Mouse (Mus musculus) heart, postnatal 14 days (tissue): ENCODE measurements at regions not wholly inside any gene's neighbourhood (a gene's known extent, or its start where the extent isn't known, plus 50 kb on each side); places are given as distances from the start of the nearest gene placed in this dataset.

ENCODE experiments used
- DNase-seq, 2 experiments: peaks; one replicate each; pipeline ENCODE4 v3.0.0; 2021 to 2022
- intact Hi-C: fragments of 180-260 bp; cut with DNase I; formaldehyde crosslinking; loops from one replicate; pipeline ENCODE4 v1.15.1; 2025

DNA sequence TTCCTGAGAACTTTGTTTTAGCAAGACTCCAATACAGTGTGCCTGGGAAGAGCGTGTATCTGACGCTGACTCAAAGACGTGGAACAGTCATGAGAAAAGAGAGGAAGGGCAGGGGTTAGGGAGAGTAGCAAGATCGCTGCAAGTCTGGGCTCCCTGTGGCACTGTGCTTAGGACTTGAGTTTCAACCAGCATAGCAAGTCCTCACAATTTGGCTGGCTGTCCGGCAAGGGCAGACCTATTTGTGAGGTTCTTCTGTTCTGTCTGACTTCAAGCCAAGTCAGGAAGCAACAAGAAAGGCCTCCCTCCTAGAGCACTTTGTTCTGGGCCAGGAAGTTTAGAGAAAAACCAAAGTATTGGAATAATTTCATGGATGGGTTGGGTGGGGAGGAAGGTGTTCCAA, 216.0 kb upstream of the Ppargc1a start:
- DNase-seq = no peak
- intact Hi-C loops = no loop called here

GRCm38 (mm10) chr5:51783099-51783498, 215.6 kb upstream of the Ppargc1a start:
- intact Hi-C loops = no loop called here

DNA sequence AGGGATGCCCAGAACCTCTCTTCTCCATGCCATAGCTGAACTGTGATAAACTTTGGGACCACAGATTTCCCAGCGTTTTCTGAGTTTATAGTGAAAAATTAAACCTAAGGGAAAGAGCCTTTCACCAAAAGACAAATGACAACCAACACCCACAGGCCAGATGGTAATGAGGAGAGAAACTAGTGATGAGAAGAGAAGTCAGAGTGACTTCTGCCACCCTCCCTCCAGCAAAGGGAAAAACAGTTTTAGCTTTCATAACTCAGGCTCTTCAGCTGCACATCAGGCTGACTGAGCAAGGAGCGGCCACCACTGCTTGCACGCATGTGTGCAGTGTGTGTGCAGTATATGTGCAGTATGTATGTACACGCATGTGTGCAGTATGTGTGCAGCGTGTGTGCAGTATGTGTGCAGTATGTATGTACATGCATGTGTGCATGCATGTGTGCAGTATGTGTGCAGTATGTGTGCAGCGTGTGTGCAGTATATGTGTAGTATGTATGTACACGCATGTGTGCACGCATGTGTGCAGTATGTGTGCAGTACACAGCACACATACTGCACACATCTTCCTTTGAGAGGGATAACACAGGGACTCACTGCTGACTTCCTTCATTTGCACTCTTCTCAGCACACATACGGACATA, 208.1 kb upstream of the Ppargc1a start:
- DNase-seq = no peak

More at GRCm38 (mm10) chr5:51783099-51783498, 215.6 kb upstream of the Ppargc1a start:
- no peak for DNase-seq

DNA sequence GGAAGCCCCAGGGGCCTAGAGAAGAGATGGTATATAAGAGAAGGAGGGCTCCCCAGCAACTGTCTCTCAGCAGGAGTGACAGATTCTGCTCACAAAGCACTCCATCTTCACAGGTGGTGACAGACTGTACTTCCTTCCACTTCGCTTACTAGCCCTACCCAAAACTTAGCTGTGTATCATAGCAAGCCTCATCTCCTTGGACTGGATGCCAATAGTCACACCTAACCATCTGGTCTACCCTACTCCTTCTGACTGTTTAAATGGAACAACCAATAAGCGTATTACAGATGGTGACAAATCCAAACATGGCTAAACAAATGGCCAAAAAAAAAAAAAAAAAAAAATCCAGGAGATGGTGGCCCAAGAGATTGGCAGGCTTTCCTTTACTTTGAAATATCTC, 204.1 kb upstream of the Ppargc1a start:
- no peak for DNase-seq
- intact Hi-C loops = no loop called here

More for the DNA sequence above, 208.1 kb upstream of the Ppargc1a start:
- intact Hi-C loops = no loop called here

DNA sequence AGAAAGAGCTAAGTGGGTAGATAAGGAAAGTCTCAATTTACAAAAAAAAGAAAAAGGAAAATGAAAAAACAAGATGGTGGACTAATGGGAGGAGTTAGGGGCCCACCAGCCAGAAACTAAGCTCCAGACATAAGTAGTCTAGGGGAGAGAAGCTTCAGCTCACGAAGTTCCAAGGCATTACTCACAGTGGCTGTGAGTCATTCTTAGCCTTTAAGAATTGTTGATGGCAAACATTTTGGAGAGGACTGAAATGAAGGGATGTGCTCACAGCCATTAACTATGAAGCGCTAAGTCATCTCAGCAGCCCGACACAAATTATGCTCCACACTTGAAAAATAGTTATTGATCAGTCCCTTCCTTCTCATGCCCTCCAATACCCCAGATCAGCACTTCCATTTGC, 198.6 kb upstream of the Ppargc1a start:
- intact Hi-C loops = no loop called here
- DNase-seq = no peak

DNA sequence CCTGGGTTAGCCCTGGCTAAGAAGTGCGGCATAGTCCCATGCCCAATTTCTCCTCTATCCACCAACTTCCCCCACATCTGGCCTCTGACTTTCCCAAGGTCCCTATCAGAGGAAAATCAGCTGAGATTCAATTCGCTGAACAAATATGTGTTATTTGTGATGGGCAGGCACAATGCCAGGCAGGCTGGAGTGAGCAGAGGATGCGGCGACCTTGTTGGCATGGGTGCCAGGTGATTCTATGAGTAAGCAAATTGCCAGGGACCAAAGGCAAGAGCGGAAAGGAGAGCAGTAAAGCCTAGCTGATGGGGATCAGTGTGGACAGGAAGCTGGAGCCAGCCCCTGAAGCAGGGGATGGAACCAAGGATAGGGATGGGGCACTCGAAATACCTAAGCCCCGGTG, 196.9 kb upstream of the Ppargc1a start:
- intact Hi-C loops = no loop called here
- DNase-seq = no peak

DNA sequence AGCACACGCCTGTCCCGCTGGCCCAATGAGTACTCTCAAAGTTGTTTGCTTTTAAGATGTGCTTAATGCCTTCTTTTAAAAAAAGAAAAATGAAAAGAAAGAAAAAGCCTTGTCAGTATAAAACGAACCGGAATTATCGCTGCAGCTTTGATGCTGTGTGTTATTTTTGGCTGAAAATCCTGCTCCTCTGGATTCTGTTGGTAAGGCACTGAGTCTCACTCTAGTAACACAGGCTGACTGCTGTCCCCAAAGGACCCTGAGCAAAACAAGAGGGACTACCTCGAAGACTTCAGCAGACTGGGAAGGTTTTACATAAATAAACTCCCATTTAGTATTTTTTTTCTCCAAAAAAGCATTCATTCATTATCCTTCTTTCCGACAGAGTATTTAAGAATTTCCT, 196.1 kb upstream of the Ppargc1a start:
- no peak for DNase-seq
- intact Hi-C loops = no loop called here

- intact Hi-C loops = no loop called here
These were observed 194.8 kb upstream of the Ppargc1a start for GRCm38 (mm10) chr5:51762352-51762751.

DNA sequence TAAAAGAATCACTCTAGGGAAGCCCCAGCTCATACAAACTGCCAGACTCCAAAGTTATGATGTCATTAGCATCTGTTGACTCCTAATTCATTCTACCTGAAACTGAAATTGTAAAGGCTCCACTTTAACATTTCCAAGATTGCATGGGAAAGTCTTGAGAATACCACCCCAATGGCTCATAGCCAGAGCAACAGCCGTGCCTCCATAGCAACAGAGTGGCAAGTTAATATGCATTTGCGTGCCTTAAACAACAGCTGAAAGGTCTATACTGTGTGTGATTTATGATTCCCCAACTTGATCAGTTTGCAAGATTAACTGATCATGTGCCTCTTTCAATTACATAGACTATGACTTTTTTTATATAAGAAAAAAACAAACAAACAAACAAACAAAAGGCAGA, 190.8 kb upstream of the Ppargc1a start:
- intact Hi-C loops = no loop called here
- DNase-seq = no peak

More at GRCm38 (mm10) chr5:51762352-51762751, 194.8 kb upstream of the Ppargc1a start:
- no peak for DNase-seq

- intact Hi-C loops = no loop called here
- DNase-seq = no peak
These were observed 190.3 kb upstream of the Ppargc1a start for GRCm38 (mm10) chr5:51757864-51758263.

GRCm38 (mm10) chr5:51752024-51752423, 184.5 kb upstream of the Ppargc1a start:
- DNase-seq = no peak
- intact Hi-C loops = no loop called here

DNA sequence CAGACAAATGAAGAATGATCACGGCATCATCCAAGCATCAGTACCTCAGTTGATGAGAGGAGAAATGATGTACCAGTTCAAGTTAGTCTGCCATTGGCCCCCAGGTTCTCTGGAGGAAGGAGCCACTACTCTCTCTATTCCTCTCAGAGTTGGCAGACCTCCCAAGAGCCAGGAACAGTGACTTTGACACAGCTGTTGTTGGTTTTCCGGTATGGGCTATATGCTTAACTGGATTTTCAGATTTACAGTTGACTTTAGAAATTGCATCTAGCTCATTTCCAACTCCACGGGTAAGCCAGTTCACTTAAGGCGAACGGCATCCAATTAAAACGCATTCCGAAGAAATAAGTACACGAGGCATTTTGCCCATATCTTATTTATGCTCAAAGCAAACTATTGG, 182.9 kb upstream of the Ppargc1a start:
- intact Hi-C loops = no loop called here
- DNase-seq = no peak

DNA sequence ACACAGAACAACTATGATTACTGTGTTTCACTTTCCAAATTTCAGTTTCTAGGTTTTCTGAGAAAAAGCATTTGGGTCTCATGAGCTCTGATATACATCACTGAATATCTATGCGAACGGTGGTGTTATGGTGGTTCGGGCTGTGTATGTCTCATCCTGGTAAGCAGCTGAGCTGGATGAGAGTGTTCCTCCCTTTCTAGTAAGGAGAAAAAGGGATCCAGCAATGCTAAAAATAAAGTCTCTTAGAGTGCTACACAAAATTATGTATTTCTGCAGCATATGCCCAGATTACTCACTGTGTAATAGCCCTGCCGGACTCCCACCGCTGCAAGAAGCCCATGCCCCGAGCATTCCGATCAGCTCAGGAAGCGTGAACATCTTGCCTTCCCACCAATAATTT, 173.4 kb upstream of the Ppargc1a start:
- no peak for DNase-seq
- intact Hi-C loops = no loop called here

- no peak for DNase-seq
These were observed 162.7 kb upstream of the Ppargc1a start for GRCm38 (mm10) chr5:51730241-51730640.

GRCm38 (mm10) chr5:51729771-51730170, 162.2 kb upstream of the Ppargc1a start:
- intact Hi-C loops = no loop called here
- no peak for DNase-seq

More at GRCm38 (mm10) chr5:51730241-51730640, 162.7 kb upstream of the Ppargc1a start:
- intact Hi-C loops = no loop called here

- no peak for DNase-seq
- intact Hi-C loops = no loop called here
These were observed 159.2 kb upstream of the Ppargc1a start for GRCm38 (mm10) chr5:51726762-51727161.

- intact Hi-C loops = no loop called here
- no peak for DNase-seq
These were observed 151.4 kb upstream of the Ppargc1a start for GRCm38 (mm10) chr5:51718911-51719310.

DNA sequence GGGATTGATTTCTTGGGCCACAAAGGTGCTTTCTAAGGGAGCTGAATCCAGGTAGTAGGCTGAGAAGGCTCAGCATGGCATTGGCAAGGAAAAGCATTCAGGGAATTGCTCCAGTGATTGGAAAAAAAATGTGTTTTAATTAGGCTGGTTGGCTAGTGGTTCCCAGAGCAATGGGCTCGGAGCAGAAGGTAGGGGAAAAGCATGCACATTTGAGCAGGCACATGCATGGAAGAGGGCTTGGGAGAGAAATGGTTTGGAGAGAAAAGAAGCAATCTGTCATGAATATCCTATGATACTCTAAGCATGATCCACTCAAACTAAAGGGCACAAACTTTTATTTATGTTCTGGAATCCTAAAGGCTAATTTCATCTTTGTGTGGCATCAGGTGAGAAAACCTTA, 150.9 kb upstream of the Ppargc1a start:
- DNase-seq = no peak
- intact Hi-C loops = no loop called here

DNA sequence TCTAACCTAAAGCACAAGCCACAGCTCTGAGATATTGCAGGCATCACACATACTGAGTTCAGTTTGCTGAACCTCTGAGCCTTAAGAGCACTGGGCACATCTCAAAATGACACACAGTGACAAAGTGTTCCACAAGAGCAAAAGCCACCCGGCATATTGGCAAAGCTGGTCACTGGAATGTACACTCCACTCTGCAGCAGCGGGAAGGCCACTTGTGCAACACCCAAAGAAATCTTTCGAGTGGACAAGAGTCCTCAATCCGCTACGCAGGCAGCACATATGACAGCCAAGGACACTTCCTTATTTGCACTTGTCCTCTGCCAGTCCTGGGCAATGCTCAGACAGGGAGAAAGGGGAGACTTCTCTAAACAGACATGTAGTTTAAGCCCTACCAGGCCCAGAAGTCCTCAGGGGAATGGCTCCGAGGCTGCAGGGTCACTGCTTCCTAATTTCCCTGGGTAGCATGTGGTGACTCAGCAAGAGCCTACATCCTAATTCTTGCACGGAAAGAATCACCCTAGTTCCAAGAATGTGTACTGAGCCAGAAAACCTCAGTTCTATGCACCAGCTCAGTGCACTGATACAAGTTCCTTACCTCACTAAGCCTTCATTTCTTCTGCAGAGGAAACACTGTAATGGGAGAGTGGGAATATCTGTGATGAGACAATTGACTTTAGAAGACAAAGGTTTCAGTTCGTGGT, 144.5 kb upstream of the Ppargc1a start:
- intact Hi-C loops = no loop called here
- no peak for DNase-seq

DNA sequence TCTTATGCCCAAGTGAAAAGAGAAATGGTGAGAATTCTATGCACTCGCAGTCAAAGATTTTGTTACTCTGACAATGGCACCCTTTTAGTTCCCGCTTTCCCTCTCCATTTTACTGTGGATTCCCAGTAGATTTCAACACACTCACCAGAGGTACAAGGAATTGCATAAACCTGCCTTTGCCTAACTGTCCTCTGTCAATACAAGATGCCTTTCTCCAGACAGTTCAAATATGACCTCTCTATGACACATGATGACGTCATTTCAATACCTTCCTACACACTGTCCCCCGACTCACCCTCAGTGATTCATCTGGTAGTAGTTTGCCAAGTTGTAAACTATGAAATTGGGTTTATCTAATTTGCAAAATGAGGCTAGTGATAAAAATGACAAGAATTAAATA, 143.1 kb upstream of the Ppargc1a start:
- intact Hi-C loops = no loop called here
- DNase-seq = no peak

- DNase-seq = no peak
- intact Hi-C loops = no loop called here
These were observed 142.0 kb upstream of the Ppargc1a start for GRCm38 (mm10) chr5:51709447-51709991.

DNA sequence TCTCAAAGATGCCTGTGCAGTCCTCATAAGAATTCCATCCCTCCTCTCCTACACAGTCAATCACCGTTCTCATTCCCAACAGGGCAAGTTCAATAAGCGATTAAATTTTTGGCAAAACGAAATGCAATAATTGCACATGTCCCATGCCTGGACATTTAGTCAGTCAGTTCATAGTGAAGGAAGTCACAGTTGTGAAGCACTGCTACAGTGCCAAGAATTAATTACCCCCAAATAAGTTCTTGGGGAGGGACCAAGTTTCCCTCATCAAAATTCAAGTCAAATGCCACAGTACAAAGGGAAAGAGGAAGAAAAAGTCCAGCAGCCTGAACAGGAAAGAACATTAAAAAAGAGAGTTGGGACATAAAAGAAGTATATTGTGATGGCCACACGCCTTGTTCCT, 112.4 kb upstream of the Ppargc1a start:
- intact Hi-C loops = no loop called here
- no peak for DNase-seq
